Mouse (Mus musculus): ENCODE measurements at regions not wholly inside any gene's neighbourhood (a gene's known extent, or its start where the extent isn't known, plus 50 kb on each side); places are given as distances from the start of the nearest gene placed in this dataset.

DNA sequence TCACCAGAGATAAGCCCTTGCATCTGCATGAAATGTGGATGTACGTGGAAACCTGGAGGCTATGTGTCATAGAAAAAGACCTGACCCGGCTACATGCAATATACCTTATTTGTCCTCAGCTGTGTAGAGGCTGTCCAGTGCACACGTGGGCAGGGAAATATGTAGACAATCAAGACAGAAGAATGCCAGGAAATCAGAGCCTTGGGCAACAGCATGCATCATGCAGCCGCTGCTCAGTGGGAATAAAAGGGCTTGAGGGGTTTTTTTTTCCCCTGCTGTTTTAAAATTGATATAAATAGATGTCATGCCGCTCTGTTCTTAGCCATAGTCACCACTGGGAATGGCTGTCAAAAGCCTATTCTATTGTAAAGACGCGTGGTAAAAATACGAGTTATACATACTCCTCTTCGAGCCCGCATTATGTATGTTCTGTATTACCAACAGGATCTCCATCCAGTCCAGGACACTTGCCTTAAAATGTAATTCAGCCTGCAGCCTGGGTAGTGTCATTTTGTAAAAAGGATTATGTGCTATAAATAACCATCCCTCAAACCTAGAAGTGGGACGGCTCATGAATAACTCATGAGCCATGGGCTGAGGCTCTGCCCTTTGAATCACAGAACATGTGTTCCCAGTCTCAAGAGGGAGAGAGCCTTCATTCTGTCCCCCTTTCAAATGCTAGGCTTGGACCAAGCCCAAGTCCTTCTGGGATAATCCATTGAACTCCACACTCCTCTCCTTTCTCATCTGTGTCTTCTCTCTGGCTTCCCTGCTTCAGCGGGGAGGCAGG, 74.4 kb upstream of the Pitrm1 start:
- WGBS, result 65% methylated on average over 12 of the region's 12 CpGs
- Histone ChIP-seq H3K4me3 (replicated peaks; ENCODE audit: extremely low read depth, low read depth, low read length) (no peak overlapping the region), H3K4me1 (ENCODE audit: control insufficient read depth, insufficient read depth, low read length) (no peaks in the 10 kb centered on the region)
- TF ChIP-seq POLR2A (IDR thresholded peaks at IDR 0.05; ENCODE audit: borderline replicate concordance, extremely low read depth, low read depth, low read length) (no peak), CTCF (IDR thresholded peaks at IDR 0.05; ENCODE audit: insufficient read depth, low read length) (no peak)
- no peak for DNase-seq

DNA sequence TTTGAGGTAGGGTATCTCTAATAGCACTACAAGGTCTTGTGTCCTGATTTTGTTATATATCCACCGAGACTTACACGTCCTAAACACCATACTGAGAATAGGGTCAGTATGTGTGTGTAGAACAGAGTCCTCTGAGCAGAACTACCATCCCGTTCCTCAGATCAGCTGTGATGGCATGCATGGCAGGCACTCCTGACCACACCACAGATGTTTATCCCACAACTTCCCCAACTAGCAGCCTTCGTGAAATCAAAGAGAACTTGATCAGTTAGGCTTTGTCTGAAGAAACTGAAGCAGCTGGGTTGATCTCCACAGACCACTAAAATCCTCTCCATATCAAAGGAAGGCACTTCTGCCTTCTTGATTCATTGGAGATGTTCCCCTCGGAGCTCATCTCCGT, 68.3 kb upstream of the Pitrm1 start:
- no peak for TF ChIP-seq POLR2A (IDR thresholded peaks at IDR 0.05; ENCODE audit: borderline replicate concordance, extremely low read depth, low read depth, low read length)
- TF ChIP-seq CTCF (IDR thresholded peaks at IDR 0.05; ENCODE audit: insufficient read depth, low read length), result no peak
- 64% methylated on average over 6 of the region's 6 CpGs for WGBS

DNA sequence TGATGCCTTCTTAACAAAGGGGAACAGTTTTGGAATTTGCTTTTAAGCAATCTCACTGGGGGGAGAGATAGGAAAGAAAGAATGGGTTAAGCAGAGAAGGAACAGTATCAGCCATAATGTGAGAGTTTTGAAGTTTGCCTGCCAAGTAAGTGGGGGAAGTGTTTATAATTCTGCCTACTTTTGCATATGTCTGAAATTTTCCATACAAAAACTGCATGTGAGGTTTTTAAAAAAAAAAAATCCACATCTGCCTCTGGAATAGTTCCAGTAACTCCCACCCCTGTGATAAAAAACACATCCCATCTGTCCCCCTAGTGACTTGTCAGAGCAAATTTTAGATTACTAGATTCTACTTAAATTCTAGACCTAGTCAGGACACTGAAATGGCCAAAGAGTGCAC, 63.5 kb upstream of the Pitrm1 start:
- TF ChIP-seq CTCF (IDR thresholded peaks at IDR 0.05; ENCODE audit: insufficient read depth, low read length), result no peak
- TF ChIP-seq POLR2A (IDR thresholded peaks at IDR 0.05; ENCODE audit: borderline replicate concordance, extremely low read depth, low read depth, low read length), result no peak
- Histone ChIP-seq H3K4me1 (ENCODE audit: control insufficient read depth, insufficient read depth, low read length) (no peaks in the 10 kb centered on the region), H3K4me3 (replicated peaks; ENCODE audit: extremely low read depth, low read depth, low read length) (no peak overlapping the region)
- DNase-seq, result no peak

More for the DNA sequence above, 68.3 kb upstream of the Pitrm1 start:
- Histone ChIP-seq H3K4me3 (replicated peaks; ENCODE audit: extremely low read depth, low read depth, low read length) (no peak overlapping the region), H3K4me1 (ENCODE audit: control insufficient read depth, insufficient read depth, low read length) (no peaks in the 10 kb centered on the region)
- no peak for DNase-seq

DNA sequence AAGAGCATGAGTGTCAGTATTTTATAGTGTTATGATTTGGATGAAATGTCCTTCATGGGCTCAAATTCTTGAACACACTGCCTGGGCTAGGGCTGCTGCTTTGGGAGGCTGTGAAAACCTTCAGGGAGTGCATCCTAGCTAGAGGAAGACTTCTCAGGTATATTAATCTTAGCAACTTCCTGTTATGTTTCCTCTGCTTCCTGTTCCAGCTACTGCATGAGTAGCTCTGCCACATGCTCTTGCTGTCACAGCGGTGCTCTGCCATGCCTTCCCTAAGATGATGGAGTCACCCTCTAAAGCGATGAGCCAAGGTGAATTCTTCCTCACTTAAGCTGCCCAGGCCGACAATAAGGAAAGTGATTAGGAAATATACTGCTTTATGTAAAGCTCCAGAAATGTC, 60.1 kb upstream of the Pitrm1 start:
- Histone ChIP-seq H3K4me3 (replicated peaks; ENCODE audit: extremely low read depth, low read depth, low read length) (no peak overlapping the region), H3K4me1 (ENCODE audit: control insufficient read depth, insufficient read depth, low read length) (no peaks in the 10 kb centered on the region)
- DNase-seq, result no peak
- TF ChIP-seq POLR2A (IDR thresholded peaks at IDR 0.05; ENCODE audit: borderline replicate concordance, extremely low read depth, low read depth, low read length), result no peak
- TF ChIP-seq CTCF (IDR thresholded peaks at IDR 0.05; ENCODE audit: insufficient read depth, low read length), result no peak
- 59% methylated on average over 3 of the region's 3 CpGs for WGBS

DNA sequence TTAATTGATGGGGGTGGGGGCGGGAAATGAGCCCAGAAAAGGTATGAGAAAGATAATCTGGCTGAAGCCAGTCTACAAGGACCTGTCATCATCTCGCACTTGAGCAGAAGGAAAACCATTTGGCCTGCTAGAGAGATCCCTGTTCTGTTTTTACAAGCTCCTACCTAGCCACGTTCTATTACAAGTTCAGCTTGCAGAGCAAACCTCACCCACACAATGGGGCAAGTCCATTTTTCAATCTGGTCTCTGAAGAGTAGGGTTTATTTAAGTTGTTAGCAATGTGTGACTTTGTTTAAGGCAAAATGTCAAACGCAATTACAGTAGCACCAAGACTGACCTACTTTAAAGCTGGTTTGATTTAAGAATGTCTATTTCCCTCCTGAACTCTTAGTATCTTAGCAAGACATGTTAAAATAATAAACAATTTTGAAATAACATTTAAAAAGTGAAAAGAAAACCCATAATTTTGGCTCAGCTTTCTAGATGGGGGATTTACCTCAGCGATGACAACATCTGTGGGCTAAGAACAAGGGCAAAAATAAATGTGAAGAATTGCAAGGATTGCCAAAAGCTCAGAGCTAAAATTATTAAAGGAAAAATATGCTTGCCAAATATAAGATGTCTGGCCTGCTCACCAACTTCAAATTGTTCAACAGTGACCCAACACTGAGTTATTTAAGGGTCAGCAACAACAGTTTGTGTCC, 54.9 kb upstream of the Pitrm1 start:
- Histone ChIP-seq H3K4me3 (replicated peaks; ENCODE audit: extremely low read depth, low read depth, low read length) (no peak overlapping the region), H3K4me1 (ENCODE audit: control insufficient read depth, insufficient read depth, low read length) (no peaks in the 10 kb centered on the region)
- TF ChIP-seq POLR2A (IDR thresholded peaks at IDR 0.05; ENCODE audit: borderline replicate concordance, extremely low read depth, low read depth, low read length) (no peak), CTCF (IDR thresholded peaks at IDR 0.05; ENCODE audit: insufficient read depth, low read length) (no peak)
- WGBS, result 52% methylated on average over 5 of the region's 5 CpGs
- no peak for DNase-seq

All from lung, adult 2 months (tissue).